Mouse (Mus musculus) MEL (cell line): ENCODE results near the gene Hspbp1. TPM values are rescaled to one million over a fixed set of nuclear protein-coding genes. Genes with fewer than 3 reads are reported as not detected.

Experiments
- DNase-seq: peaks from one replicate; pipeline ENCODE4 v3.0.0; 2011; ENCODE audit warnings: low read depth, low spot score
- H3K27ac ChIP-seq: 2 replicates; pipeline ENCODE4 v1.5.1; 2012; ENCODE audit warnings: low read depth, mild to moderate bottlenecking, control low read depth, low read length, moderate library complexity; ENCODE audit not compliant: control insufficient read depth
- H3K27me3 ChIP-seq, 2 experiments: fragments of 150-350 bp in 1 of 2; sonication (generic) in 1 of 2; 2 replicates each; pipeline ENCODE4 v1.6.1; 2012; ENCODE audit warnings: low read length in 2 of 2, mild to moderate bottlenecking in 2 of 2, improper control_type of control experiment in 1 of 2, moderate library complexity in 1 of 2; ENCODE audit not compliant: insufficient read depth in 2 of 2, control insufficient read depth in 1 of 2
- H3K36me3 ChIP-seq, 2 experiments: 2 replicates each; pipeline ENCODE4 v1.6.1; 2012 to 2014; ENCODE audit warnings: low read length in 2 of 2, improper control_type of control experiment in 1 of 2, inconsistent platforms in 1 of 2, mild to moderate bottlenecking in 1 of 2; ENCODE audit not compliant: insufficient read depth in 2 of 2, control insufficient read depth in 1 of 2
- H3K4me1 ChIP-seq, 2 experiments: fragments of 150-350 bp in 1 of 2; sonication (generic) in 1 of 2; 2 replicates each; pipeline ENCODE4 v1.6.1; 2012; ENCODE audit warnings: low read length in 2 of 2, improper control_type of control experiment in 1 of 2, mild to moderate bottlenecking in 1 of 2; ENCODE audit not compliant: insufficient read depth in 2 of 2, control insufficient read depth in 1 of 2
- H3K4me3 ChIP-seq, 2 experiments: fragments of 150-350 bp in 1 of 2; sonication (generic) in 1 of 2; 2 replicates each; pipeline ENCODE4 v1.5.1; 2012; ENCODE audit warnings: low read depth in 2 of 2, low read length in 2 of 2, mild to moderate bottlenecking in 2 of 2, moderate library complexity in 2 of 2, control low read depth in 1 of 2, improper control_type of control experiment in 1 of 2; ENCODE audit not compliant: control insufficient read depth in 1 of 2, insufficient read depth in 1 of 2
- H3K79me2 ChIP-seq: 2 replicates; pipeline ENCODE4 v1.6.1; 2012; ENCODE audit warnings: mild to moderate bottlenecking, low read length, moderate library complexity; ENCODE audit not compliant: control insufficient read depth, poor library complexity, insufficient read depth
- H3K9ac ChIP-seq: 2 replicates; pipeline ENCODE4 v1.6.1; 2012; ENCODE audit warnings: low read depth, mild to moderate bottlenecking, control low read depth, low read length, moderate library complexity; ENCODE audit not compliant: control insufficient read depth, poor library complexity, severe bottlenecking
- H3K9me3 ChIP-seq: fragments of 150-350 bp; sonication (generic); replicated peaks from 2 replicates; pipeline ENCODE4 v1.6.1; 2012; ENCODE audit warnings: mild to moderate bottlenecking, low read length, improper control_type of control experiment, moderate library complexity; ENCODE audit not compliant: insufficient read depth
- BHLHE40 ChIP-seq: IDR thresholded peaks from 2 replicates; pipeline ENCODE4 v1.6.1; 2012; ENCODE audit warnings: low read depth, mild to moderate bottlenecking, inconsistent platforms, low read length, improper control_type of control experiment, borderline replicate concordance
- CHD1 ChIP-seq: IDR thresholded peaks from 2 replicates; pipeline ENCODE4 v1.6.1; 2012; ENCODE audit warnings: low read depth, mild to moderate bottlenecking, inconsistent platforms, low read length, improper control_type of control experiment
- CTCF ChIP-seq, 3 experiments: IDR thresholded peaks in 2 of 3; conservative IDR thresholded peaks in 1 of 3; 2 replicates each; pipeline ENCODE4 v1.5.1; 2011 to 2012; ENCODE audit warnings: low read length in 3 of 3, low read depth in 2 of 3, mild to moderate bottlenecking in 2 of 3, improper control_type of control experiment in 1 of 3, inconsistent platforms in 1 of 3, mixed read lengths in 1 of 3, moderate library complexity in 1 of 3; ENCODE audit not compliant: control insufficient read depth in 1 of 3, insufficient read depth in 1 of 3, poor library complexity in 1 of 3, severe bottlenecking in 1 of 3
- ELF1 ChIP-seq: IDR thresholded peaks from 2 replicates; pipeline ENCODE4 v1.6.1; 2014; ENCODE audit warnings: low read depth, mild to moderate bottlenecking, inconsistent platforms, low read length, improper control_type of control experiment, moderate library complexity
- EP300 ChIP-seq, 2 experiments: IDR thresholded peaks; 2 replicates each; pipeline ENCODE4 v1.6.1; 2011; ENCODE audit warnings: improper control_type of control experiment in 2 of 2, low read length in 2 of 2, low read depth in 1 of 2, mild to moderate bottlenecking in 1 of 2
- GATA1 ChIP-seq: IDR thresholded peaks from 2 replicates; pipeline ENCODE4 v1.6.1; 2011; ENCODE audit warnings: low read depth, low read length, improper control_type of control experiment
- HCFC1 ChIP-seq: IDR thresholded peaks from 2 replicates; pipeline ENCODE4 v1.6.1; 2012; ENCODE audit warnings: low read depth, mild to moderate bottlenecking, inconsistent platforms, low read length, improper control_type of control experiment, moderate library complexity
- JUND ChIP-seq: IDR thresholded peaks from 2 replicates; pipeline ENCODE4 v1.6.1; 2011; ENCODE audit warnings: low read depth, mild to moderate bottlenecking, improper control_type of control experiment, low read length
- KAT2A ChIP-seq: conservative IDR thresholded peaks from 2 replicates; pipeline ENCODE4 v1.6.1; 2012; ENCODE audit warnings: low read depth, low read length, improper control_type of control experiment, inconsistent platforms
- MAFK ChIP-seq: IDR thresholded peaks from 2 replicates; pipeline ENCODE4 v1.6.1; 2011; ENCODE audit warnings: low read depth, mild to moderate bottlenecking, low read length, improper control_type of control experiment, borderline replicate concordance
- MEF2A ChIP-seq: IDR thresholded peaks from 2 replicates; pipeline ENCODE4 v1.6.1; 2014; ENCODE audit warnings: low read depth, mild to moderate bottlenecking, inconsistent platforms, low read length, improper control_type of control experiment; ENCODE audit not compliant: poor library complexity, insufficient replicate concordance, severe bottlenecking; ENCODE audit errors: extremely low read depth
- MXI1 ChIP-seq: IDR thresholded peaks from 2 replicates; pipeline ENCODE4 v1.6.1; 2011; ENCODE audit warnings: mild to moderate bottlenecking, low read depth, low read length, improper control_type of control experiment
- NELFE ChIP-seq: IDR thresholded peaks from 2 replicates; pipeline ENCODE4 v1.6.1; 2011; ENCODE audit warnings: low read depth, low read length, improper control_type of control experiment
- NRF1 ChIP-seq: IDR thresholded peaks from 2 replicates; pipeline ENCODE4 v1.6.1; 2014; ENCODE audit warnings: low read depth, mild to moderate bottlenecking, inconsistent platforms, low read length, improper control_type of control experiment, moderate library complexity; ENCODE audit not compliant: poor library complexity, insufficient read depth, severe bottlenecking
- RAD21 ChIP-seq: IDR thresholded peaks from 2 replicates; pipeline ENCODE4 v1.6.1; 2011; ENCODE audit warnings: mild to moderate bottlenecking, low read depth, low read length, improper control_type of control experiment
- RCOR1 ChIP-seq: IDR thresholded peaks from 2 replicates; pipeline ENCODE4 v1.6.1; 2012; ENCODE audit warnings: low read depth, mild to moderate bottlenecking, inconsistent platforms, low read length, improper control_type of control experiment
- SIN3A ChIP-seq: IDR thresholded peaks from 2 replicates; pipeline ENCODE4 v1.6.1; 2012; ENCODE audit warnings: low read length, improper control_type of control experiment, inconsistent platforms
- SMC3 ChIP-seq: IDR thresholded peaks from 2 replicates; pipeline ENCODE4 v1.6.1; 2011; ENCODE audit warnings: low read depth, low read length, improper control_type of control experiment
- TAL1 ChIP-seq: IDR thresholded peaks from 2 replicates; pipeline ENCODE4 v1.6.1; 2012; ENCODE audit warnings: mild to moderate bottlenecking, inconsistent platforms, low read length, moderate library complexity, mixed read lengths
- TBP ChIP-seq: IDR thresholded peaks from 2 replicates; pipeline ENCODE4 v1.8.0; 2011; ENCODE audit warnings: low read depth, low read length, improper control_type of control experiment
- TCF12 ChIP-seq: IDR thresholded peaks from 2 replicates; pipeline ENCODE4 v1.6.1; 2014; ENCODE audit warnings: low read depth, mild to moderate bottlenecking, inconsistent platforms, low read length, improper control_type of control experiment, moderate library complexity
- USF1 ChIP-seq: IDR thresholded peaks from 2 replicates; pipeline ENCODE4 v1.6.1; 2014; ENCODE audit warnings: low read depth, mild to moderate bottlenecking, inconsistent platforms, low read length, improper control_type of control experiment, moderate library complexity
- USF2 ChIP-seq, 2 experiments: IDR thresholded peaks; 2 replicates each; pipeline ENCODE4 v1.6.1; 2011 to 2012; ENCODE audit warnings: improper control_type of control experiment in 2 of 2, low read length in 2 of 2, borderline replicate concordance in 1 of 2, inconsistent platforms in 1 of 2, low read depth in 1 of 2, mild to moderate bottlenecking in 1 of 2; ENCODE audit not compliant: insufficient read depth in 1 of 2
- ZKSCAN1 ChIP-seq: IDR thresholded peaks from 2 replicates; pipeline ENCODE4 v1.6.1; 2012; ENCODE audit warnings: low read depth, mild to moderate bottlenecking, inconsistent platforms, low read length, improper control_type of control experiment, moderate library complexity
- polyA plus RNA-seq, 2 experiments: library from polyadenylated mRNA; stranded (reverse) in 1 of 2; unstranded in 1 of 2; fragments of >175 nt in 1 of 2; fragments of >200 nt in 1 of 2; gene quantifications; 2 replicates each; pipeline versions ENCODE4 v1.2.1 to v1.2.4; 2012; ENCODE audit warnings: low replicate concordance in 2 of 2, low read depth in 1 of 2; ENCODE audit not compliant: insufficient read length in 2 of 2, insufficient read depth in 1 of 2, missing spikeins in 1 of 2
- total RNA-seq: library from RNA; depleted of rRNA; stranded (reverse); fragments of 300-350 nt; gene quantifications from 2 replicates; pipeline ENCODE4 v1.2.3, GENCODE M21; 2012

Hspbp1 gene
- total and polyA plus RNA-seq, 3 experiments: 101 to 111 TPM; not detected in 1

DNA sequence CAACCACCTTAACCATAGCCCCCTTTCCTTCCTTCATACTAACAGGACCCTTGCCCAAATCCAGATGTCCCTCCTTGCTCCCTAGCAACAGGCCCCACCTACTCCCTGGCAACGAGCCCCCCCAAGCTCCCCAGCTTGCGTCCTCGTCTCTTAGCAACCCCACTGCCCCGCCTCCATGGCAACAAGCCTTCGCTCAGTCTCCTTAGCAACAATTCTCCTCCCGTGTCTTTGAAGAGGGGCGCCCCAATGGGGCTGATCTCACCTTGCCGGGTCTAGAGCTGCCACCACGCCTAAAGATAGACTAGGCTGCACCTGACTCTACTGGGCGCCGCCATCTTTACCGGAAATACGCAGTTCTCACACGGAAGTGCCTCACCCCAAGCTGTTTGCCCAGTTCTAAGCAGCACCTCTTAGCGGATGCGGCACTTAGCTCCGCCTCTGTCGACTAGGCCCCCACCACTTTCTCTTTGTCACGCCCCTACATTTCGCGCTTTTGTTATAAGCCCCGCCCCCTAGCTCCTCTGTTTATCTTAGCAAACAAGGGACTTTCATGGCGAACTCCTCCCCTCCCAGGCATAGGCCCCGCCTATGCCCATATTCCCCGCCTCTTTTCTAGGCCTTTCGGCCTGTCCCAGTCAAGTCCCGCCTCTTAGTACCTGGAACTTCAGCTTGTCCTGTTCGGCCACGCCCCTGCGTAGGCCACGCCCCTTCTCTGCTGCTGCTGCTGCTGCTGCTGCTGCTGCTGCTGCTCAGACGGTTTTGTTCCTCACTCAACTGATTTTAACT lies at the start of gene Hspbp1 (continued):
- TF ChIP-seq ELF1 (peak; percentile 79), CHD1 (no peak), NELFE (peak; percentile 44), GATA1 (no peak), TBP (peak; percentile 63)

DNA sequence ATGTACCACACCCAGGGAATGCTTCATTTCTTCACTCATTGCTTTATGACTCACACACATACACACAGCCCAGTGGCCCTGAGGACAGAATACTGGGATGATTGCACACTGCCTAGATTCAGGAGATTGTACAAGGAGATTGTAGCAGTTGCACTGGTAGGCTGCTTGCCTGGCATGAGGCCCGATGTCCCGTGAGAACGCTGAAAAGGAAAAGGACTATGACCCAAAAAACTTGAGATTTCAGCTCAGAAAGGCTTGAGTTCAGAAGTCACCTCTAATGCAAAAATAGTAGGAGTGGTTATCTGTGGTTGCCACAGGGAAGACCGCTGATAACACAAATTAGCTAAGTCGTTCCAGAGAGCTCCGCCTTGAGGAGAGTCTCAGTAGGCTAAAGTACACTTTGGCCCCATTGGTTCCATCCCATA lies 48.1 kb upstream of the Hspbp1 start:
- no peak overlapping the region for H3K9ac ChIP-seq
- no peaks in the 10 kb centered on the region for H3K27me3 ChIP-seq
- H3K36me3 ChIP-seq: peaks cover 0 to 12% of the 10 kb centered on the region in 2 experiments; a peak in 2 of 4 replicates
- DNase-seq: peak; percentile 66
- H3K79me2 ChIP-seq: no peaks in the 10 kb centered on the region
- H3K4me1 ChIP-seq: peaks cover 3 to 25% of the 10 kb centered on the region in 2 experiments
- no peaks in the 10 kb centered on the region for H3K9me3 ChIP-seq
- TF ChIP-seq EP300 (IDR thresholded peaks at IDR 0.05; ENCODE audit: low read depth in 1 of 2, low read length in 2 of 2): peak; percentile 44 to 68
- TF ChIP-seq RAD21: no peak; the same call in 1 of the 2 replicates
- no peak for TF ChIP-seq USF1
- 0 out of 2 replicates have a peak, but pooled peaks have one; percentile 45 for TF ChIP-seq MEF2A
- no peak for TF ChIP-seq JUND
- no peak for TF ChIP-seq NRF1
- TF ChIP-seq BHLHE40: no peak
- TF ChIP-seq RCOR1: 0 out of 2 replicates have a peak, but pooled peaks have one; percentile 42
- no peak for TF ChIP-seq CHD1
- TF ChIP-seq HCFC1: 0 out of 2 replicates have a peak, but pooled peaks have one; percentile 28
- TF ChIP-seq MAFK: no peak
- peak; percentile 43; the same call in 1 of the 2 replicates for TF ChIP-seq SIN3A
- no peak for TF ChIP-seq KAT2A
- TF ChIP-seq TCF12: peak; percentile 58; the same call in 1 of the 2 replicates
- TF ChIP-seq CTCF (IDR thresholded peaks at IDR 0.05 in 2 of 3, conservative IDR thresholded peaks at IDR 0.05 in 1 of 3; ENCODE audit: control insufficient read depth in 1 of 3, insufficient read depth in 1 of 3, low read depth in 2 of 3, low read length in 3 of 3, poor library complexity in 1 of 3, severe bottlenecking in 1 of 3): peak in 2 of 3 experiments; percentile 3 to 36; a peak in 2 of 6 replicates
- no peak for TF ChIP-seq ZKSCAN1
- TF ChIP-seq USF2 (IDR thresholded peaks at IDR 0.05; ENCODE audit: borderline replicate concordance in 1 of 2, insufficient read depth in 1 of 2, low read depth in 1 of 2, low read length in 2 of 2): no peak
- peak; percentile 92 for TF ChIP-seq GATA1
- no peak for TF ChIP-seq MXI1
- peak; percentile 26; the same call in 1 of the 2 replicates for TF ChIP-seq TAL1
- 0 out of 2 replicates have a peak, but pooled peaks have one; percentile 10 for TF ChIP-seq SMC3
- no peak overlapping the region for H3K4me3 ChIP-seq
- no peak overlapping the region for H3K27ac ChIP-seq
